Mouse (Mus musculus): ENCODE data around the gene Mkrn3. TPM values are rescaled to one million over a fixed set of nuclear protein-coding genes. Genes with fewer than 3 reads are reported as not detected.
A peak's percentile ranks its signal among the peaks of the same experiment; 100 is the strongest.

Gene Mkrn3
- polyA plus RNA-seq (2012; rRNA removed) = 0.56 and 0.77 TPM in 2 replicates

DNA sequence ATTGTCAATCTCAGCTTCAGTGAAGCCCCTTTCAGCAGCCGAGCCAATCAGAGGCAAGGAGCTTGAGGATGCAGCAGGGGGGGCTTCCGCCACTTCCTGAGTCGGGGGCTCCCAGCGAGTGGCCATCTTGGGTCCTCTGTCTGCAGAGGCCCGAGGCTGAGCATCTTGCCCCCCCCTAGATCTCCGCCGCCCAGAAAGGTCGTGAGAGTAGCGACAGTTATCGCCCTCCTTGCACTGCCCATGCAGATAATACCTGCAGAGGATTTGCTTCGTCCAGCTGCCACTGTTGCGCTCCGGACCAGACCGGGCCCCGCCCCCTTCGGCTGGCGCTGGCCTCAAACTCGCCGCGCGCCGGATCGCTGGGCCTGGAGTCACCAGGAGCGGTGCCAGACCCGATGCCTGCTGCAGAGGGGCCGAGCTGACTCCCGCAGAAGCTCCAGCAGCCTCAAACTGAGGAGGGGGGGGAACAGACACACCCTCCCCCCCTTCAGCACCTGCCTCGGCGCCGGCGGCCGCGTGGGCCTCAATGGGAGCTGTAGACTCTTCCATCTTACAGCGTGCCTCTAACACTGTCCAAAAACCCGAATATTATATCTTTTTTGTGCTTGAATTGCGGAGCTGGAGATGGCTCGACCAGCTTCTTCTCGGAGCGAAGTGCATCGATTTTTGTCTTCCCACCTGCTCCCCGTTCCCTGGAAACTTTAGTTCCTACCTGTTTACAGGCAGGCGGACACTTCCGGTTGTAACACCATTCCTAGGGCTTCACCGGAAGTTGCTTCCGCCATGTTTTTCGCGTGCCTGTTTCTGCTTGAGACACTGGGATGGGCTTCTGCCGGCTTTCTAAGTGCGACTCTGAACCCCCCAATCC is at the start of gene Mkrn3:
Gene Mkrn3 (minus strand): TSS at position 647 of the 868 bp plus-strand sequence.
- H3K27ac ChIP-seq (ENCODE audit: insufficient read depth, low read depth, low read length) = no peak within 1 kb of the TSS
- no peaks in the 10 kb centered on the region for H3K4me1 ChIP-seq (ENCODE audit: control insufficient read depth, insufficient read depth, low read length)
- no peak for TF ChIP-seq CTCF (conservative IDR thresholded peaks at IDR 0.05; ENCODE audit: insufficient read depth, insufficient read length, low read depth, low read length)
- no peak for TF ChIP-seq POLR2A (IDR thresholded peaks at IDR 0.05; ENCODE audit: low read depth, low read length)
- DNase-seq = peak; percentile 84
- H3K36me3 ChIP-seq (ENCODE audit: control insufficient read depth, insufficient read depth, low read length) = no peaks in the 10 kb centered on the region
- WGBS = 30% methylated on average over 49 of the region's 49 CpGs
- H3K27me3 ChIP-seq (replicated peaks; ENCODE audit: control insufficient read depth, insufficient read depth, low read length) = peaks cover 2% of the 10 kb centered on the region
- H3K4me3 ChIP-seq (ENCODE audit: insufficient read depth, low read depth, low read length) = peak within 1 kb of the TSS; percentile 78

DNA sequence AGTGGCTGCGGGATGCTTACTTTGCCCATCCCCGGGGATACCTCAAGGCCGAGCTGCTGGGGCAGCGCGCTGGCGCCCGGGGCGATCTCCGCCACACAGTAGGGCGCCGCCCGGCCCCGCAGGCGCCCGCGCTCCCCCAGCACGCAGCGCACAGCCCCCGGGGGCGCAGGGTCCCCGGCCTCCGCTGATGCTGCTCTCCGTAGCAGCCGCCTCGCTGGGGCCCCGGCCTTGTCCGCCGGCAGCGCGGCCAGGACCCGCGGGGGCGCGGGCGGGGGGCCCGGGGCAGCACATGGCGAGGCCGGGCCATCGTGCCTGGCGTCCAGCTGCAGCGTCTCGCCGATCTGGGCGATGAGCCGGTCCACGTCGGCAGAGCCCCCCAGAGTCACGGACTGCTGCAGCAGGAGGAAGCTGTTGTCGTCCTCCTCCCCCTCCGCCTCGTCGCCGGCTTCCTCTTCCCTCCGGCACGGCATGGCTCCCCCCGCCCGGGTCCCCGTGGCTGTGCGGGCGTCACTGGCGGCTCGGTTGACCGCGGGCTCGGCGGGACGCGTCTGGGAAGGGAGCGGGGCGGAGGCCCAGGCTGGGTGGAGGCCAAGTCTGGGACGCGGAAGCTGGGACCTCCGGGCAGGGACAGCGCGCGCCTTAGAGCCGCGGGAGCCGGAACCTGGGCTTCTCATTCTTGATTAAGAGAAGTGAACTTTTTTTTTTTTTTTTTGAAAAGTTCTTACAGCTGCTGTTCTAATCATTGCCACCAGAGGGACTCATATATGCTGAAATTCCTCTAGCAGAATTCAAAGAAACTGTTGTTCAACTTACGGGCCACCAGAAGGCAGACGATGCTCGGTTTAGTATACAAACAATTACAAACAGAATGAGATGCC is 44.2 kb upstream of the Mkrn3 start, which contains the start of gene Peg12:
Gene Peg12 (minus strand): TSS at position 633 of the 878 bp plus-strand sequence.
- Histone ChIP-seq H3K27ac (ENCODE audit: insufficient read depth, low read depth, low read length) (no peak within 1 kb of the TSS), H3K4me3 (ENCODE audit: insufficient read depth, low read depth, low read length) (peak within 1 kb of the TSS; percentile 52), H3K27me3 (replicated peaks; ENCODE audit: control insufficient read depth, insufficient read depth, low read length) (no peaks in the 10 kb centered on the region), H3K36me3 (ENCODE audit: control insufficient read depth, insufficient read depth, low read length) (no peaks in the 10 kb centered on the region), H3K4me1 (ENCODE audit: control insufficient read depth, insufficient read depth, low read length) (no peaks in the 10 kb centered on the region)
- WGBS = 24% methylated on average over 77 of the region's 82 CpGs
- DNase-seq = peak; percentile 67
- no peak for TF ChIP-seq POLR2A (IDR thresholded peaks at IDR 0.05; ENCODE audit: low read depth, low read length)
- no peak for TF ChIP-seq CTCF (conservative IDR thresholded peaks at IDR 0.05; ENCODE audit: insufficient read depth, insufficient read length, low read depth, low read length)

DNA sequence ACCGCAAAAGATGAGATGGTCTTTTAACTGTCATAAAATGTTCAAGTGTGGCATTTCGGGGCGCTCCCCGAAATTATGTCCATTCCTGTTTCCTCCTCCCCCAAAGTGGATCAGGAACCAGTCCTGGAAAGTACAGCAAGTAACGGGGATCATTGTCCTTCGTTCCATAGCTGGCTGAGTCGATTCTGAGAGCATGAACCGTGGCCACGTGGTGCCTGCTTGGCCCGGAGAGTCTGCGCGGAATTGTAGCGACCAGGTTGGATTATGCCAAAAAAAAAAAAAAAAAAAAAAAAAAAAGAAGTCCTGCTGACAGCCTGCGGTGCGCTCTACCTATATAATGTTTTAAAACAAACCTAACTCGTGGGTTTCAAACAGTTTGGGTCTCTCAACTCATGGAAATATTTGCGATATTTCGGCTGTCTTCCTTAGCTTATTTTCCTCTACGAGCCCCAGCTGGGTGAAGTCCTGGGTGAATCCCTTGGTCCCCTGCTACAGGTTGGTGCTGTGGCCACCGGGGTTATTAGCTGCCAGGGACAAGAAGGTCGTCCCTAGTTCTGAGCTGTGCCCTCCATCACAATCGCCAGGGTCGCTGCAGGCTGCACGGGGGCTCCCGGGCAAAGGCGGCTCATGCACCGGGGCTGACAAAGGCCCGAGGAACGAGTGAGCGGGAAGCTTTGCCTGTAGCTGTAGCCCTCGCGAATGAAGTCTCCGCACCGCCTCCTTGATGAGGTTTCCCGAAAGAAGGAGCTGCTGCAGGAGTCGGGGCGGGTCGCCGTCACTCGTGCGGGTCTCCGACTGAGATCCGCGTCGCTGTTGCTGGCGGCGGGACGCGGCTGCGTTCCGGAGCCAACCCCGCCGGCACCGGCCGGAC is 43.3 kb upstream of the Mkrn3 start:
- peak; percentile 8 for DNase-seq
- TF ChIP-seq CTCF (conservative IDR thresholded peaks at IDR 0.05; ENCODE audit: insufficient read depth, insufficient read length, low read depth, low read length) (no peak), POLR2A (IDR thresholded peaks at IDR 0.05; ENCODE audit: low read depth, low read length) (no peak)
- peak overlapping the region; percentile 52 for H3K4me3 ChIP-seq (ENCODE audit: insufficient read depth, low read depth, low read length)
- H3K27ac ChIP-seq (ENCODE audit: insufficient read depth, low read depth, low read length) = no peak overlapping the region
- no peaks in the 10 kb centered on the region for H3K36me3 ChIP-seq (ENCODE audit: control insufficient read depth, insufficient read depth, low read length)
- 28% methylated on average over 55 of the region's 55 CpGs for WGBS
- H3K27me3 ChIP-seq (replicated peaks; ENCODE audit: control insufficient read depth, insufficient read depth, low read length) = no peaks in the 10 kb centered on the region
- H3K4me1 ChIP-seq (ENCODE audit: control insufficient read depth, insufficient read depth, low read length) = no peaks in the 10 kb centered on the region

DNA sequence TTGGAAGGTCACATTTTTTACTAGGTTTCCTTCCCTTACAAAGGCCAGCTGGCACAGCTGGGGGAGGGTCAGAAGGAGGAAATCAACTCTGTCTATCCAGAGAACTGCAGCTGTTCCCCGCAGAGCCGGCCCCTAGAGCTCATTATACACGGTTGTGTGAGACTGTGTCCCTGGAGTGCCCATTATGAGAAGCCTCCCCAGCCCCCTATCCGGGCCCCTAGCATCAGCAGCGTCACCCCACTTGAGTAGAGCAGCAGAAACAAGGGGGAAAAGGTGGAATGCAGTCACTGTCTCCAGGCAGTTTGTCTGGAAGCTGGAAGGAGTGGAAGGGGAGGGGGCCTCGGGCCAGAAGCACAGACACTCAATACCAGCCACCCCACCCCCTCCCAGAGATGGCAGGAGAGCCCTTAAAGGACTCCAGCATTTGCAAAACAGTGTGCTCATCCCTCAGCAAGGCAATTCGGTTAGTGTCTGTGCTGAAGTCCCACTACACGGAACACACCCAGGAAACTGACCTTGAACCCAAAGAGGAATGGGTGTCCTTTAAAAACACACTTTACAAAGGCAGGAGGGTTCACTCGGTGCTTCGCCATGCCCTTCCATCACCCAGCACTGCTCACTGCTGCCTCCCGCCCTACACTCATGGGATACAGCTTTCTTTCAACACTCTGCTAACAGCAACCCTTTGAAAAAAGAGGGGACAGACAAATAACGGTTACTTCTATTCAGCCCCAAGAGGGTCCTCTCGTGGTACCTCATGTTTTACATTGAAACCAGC is 42.5 kb upstream of the Mkrn3 start:
- Histone ChIP-seq H3K36me3 (ENCODE audit: control insufficient read depth, insufficient read depth, low read length) (no peaks in the 10 kb centered on the region), H3K4me1 (ENCODE audit: control insufficient read depth, insufficient read depth, low read length) (no peaks in the 10 kb centered on the region), H3K27ac (ENCODE audit: insufficient read depth, low read depth, low read length) (no peak overlapping the region), H3K27me3 (replicated peaks; ENCODE audit: control insufficient read depth, insufficient read depth, low read length) (no peaks in the 10 kb centered on the region), H3K4me3 (ENCODE audit: insufficient read depth, low read depth, low read length) (no peak overlapping the region)
- no peak for TF ChIP-seq POLR2A (IDR thresholded peaks at IDR 0.05; ENCODE audit: low read depth, low read length)
- TF ChIP-seq CTCF (conservative IDR thresholded peaks at IDR 0.05; ENCODE audit: insufficient read depth, insufficient read length, low read depth, low read length) = no peak
- WGBS = 35% methylated on average over 13 of the region's 13 CpGs
- no peak for DNase-seq

DNA sequence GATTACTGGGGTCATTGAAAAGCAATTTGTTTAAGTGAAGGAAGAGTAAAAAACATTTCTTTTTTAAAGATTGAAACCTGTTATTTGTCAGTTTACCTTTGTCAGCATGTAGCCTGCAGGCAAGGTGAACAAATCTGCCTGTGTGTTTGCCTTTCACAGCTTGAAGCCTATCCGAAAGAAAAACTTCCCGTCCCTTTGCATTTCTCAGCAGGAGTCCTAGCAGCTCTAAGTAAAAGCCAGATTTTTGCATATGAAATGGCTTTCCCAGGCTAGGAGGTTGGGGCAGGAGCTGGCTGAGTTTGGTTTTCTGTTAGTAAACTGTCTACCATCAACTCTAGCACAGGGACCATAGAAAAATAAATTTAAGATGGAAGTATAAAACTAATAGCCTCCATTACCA is 32.4 kb upstream of the Mkrn3 start:
- H3K4me1 ChIP-seq (ENCODE audit: control insufficient read depth, insufficient read depth, low read length) = no peaks in the 10 kb centered on the region

More for the DNA sequence above, 32.4 kb upstream of the Mkrn3 start:
- 31% methylated on average over 2 of the region's 2 CpGs for WGBS
- Histone ChIP-seq H3K27ac (ENCODE audit: insufficient read depth, low read depth, low read length) (no peak overlapping the region), H3K36me3 (ENCODE audit: control insufficient read depth, insufficient read depth, low read length) (no peaks in the 10 kb centered on the region), H3K27me3 (replicated peaks; ENCODE audit: control insufficient read depth, insufficient read depth, low read length) (no peaks in the 10 kb centered on the region; the same call in 1 of the 2 replicates), H3K4me3 (ENCODE audit: insufficient read depth, low read depth, low read length) (no peak overlapping the region)
- no peak for DNase-seq
- TF ChIP-seq POLR2A (IDR thresholded peaks at IDR 0.05; ENCODE audit: low read depth, low read length) (no peak), CTCF (conservative IDR thresholded peaks at IDR 0.05; ENCODE audit: insufficient read depth, insufficient read length, low read depth, low read length) (no peak)
